Mouse (Mus musculus): ENCODE measurements around the gene Pde1b. TPM values are rescaled to one million over a fixed set of nuclear protein-coding genes. Genes with fewer than 3 reads are reported as not detected.

Gene Pde1b
- polyA plus RNA-seq, 2 experiments = 0.11 to 1.0 TPM

- no peaks in the 10 kb centered on the region for H3K36me3 ChIP-seq (replicated peaks; ENCODE audit: control insufficient read depth, insufficient read depth, low read depth)
- H3K27me3 ChIP-seq (ENCODE audit: control insufficient read depth, insufficient read depth, low read length) = peaks cover 25% of the 10 kb centered on the region
- TF ChIP-seq CTCF (IDR thresholded peaks at IDR 0.05; ENCODE audit: low read depth) (no peak), EP300 (IDR thresholded peaks at IDR 0.05; ENCODE audit: low read depth) (no peak)
- no peaks in the 10 kb centered on the region for H3K4me1 ChIP-seq (replicated peaks; ENCODE audit: control insufficient read depth in 2 of 2, insufficient read depth in 2 of 2, low read length in 1 of 2)
- H3K9me3 ChIP-seq (ENCODE audit: control insufficient read depth, low read length) = no peaks in the 10 kb centered on the region
- 19% methylated on average over 1 of the region's 1 CpGs for WGBS (ENCODE audit: insufficient replicate concordance)
- no peak overlapping the region for H3K27ac ChIP-seq
- no peak overlapping the region for H3K4me3 ChIP-seq (ENCODE audit: insufficient read depth in 1 of 2, low read depth in 2 of 2, low read length in 2 of 2)
- ATAC-seq (ENCODE audit: insufficient read depth) (no peak), DNase-seq (ENCODE audit: low read depth in 3 of 3, low spot score in 3 of 3) (no peak)
- no peak overlapping the region for H3K9ac ChIP-seq (replicated peaks)
- H3K4me2 ChIP-seq (ENCODE audit: low read depth) = no peak overlapping the region
These were observed 37.8 kb downstream of the Pde1b start for GRCm38 (mm10) chr15:103540646-103541045.

GRCm38 (mm10) chr15:103542526-103542925 is 39.7 kb downstream of the Pde1b start:
- DNase-seq (ENCODE audit: low read depth in 3 of 3, low spot score in 3 of 3) = no peak
- Histone ChIP-seq H3K9ac (replicated peaks) (no peak overlapping the region), H3K4me2 (ENCODE audit: low read depth) (no peak overlapping the region), H3K27me3 (ENCODE audit: control insufficient read depth, insufficient read depth, low read length) (peaks cover 14% of the 10 kb centered on the region), H3K27ac (no peak overlapping the region), H3K4me3 (ENCODE audit: insufficient read depth in 1 of 2, low read depth in 2 of 2, low read length in 2 of 2) (no peak overlapping the region), H3K9me3 (ENCODE audit: control insufficient read depth, low read length) (no peaks in the 10 kb centered on the region), H3K36me3 (replicated peaks; ENCODE audit: control insufficient read depth, insufficient read depth, low read depth) (no peaks in the 10 kb centered on the region), H3K4me1 (replicated peaks; ENCODE audit: control insufficient read depth in 2 of 2, insufficient read depth in 2 of 2, low read length in 1 of 2) (no peaks in the 10 kb centered on the region)
- ATAC-seq (ENCODE audit: insufficient read depth) = no peak
- no peak for TF ChIP-seq EP300 (IDR thresholded peaks at IDR 0.05; ENCODE audit: low read depth)
- TF ChIP-seq CTCF (IDR thresholded peaks at IDR 0.05; ENCODE audit: low read depth) = no peak

- ATAC-seq (ENCODE audit: insufficient read depth) (no peak), DNase-seq (ENCODE audit: low read depth in 3 of 3, low spot score in 3 of 3) (no peak)
- H3K36me3 ChIP-seq (replicated peaks; ENCODE audit: control insufficient read depth, insufficient read depth, low read depth) = no peaks in the 10 kb centered on the region
- H3K9ac ChIP-seq (replicated peaks) = no peak overlapping the region
- H3K4me2 ChIP-seq (ENCODE audit: low read depth) = no peak overlapping the region
- TF ChIP-seq EP300 (IDR thresholded peaks at IDR 0.05; ENCODE audit: low read depth) (no peak), CTCF (IDR thresholded peaks at IDR 0.05; ENCODE audit: low read depth) (no peak)
- no peaks in the 10 kb centered on the region for H3K27me3 ChIP-seq (ENCODE audit: control insufficient read depth, insufficient read depth, low read length)
- WGBS (ENCODE audit: insufficient replicate concordance) = 64% methylated on average over 3 of the region's 3 CpGs
- no peaks in the 10 kb centered on the region for H3K4me1 ChIP-seq (replicated peaks; ENCODE audit: control insufficient read depth in 2 of 2, insufficient read depth in 2 of 2, low read length in 1 of 2)
- no peaks in the 10 kb centered on the region for H3K9me3 ChIP-seq (ENCODE audit: control insufficient read depth, low read length)
- H3K4me3 ChIP-seq (ENCODE audit: insufficient read depth in 1 of 2, low read depth in 2 of 2, low read length in 2 of 2) = no peak overlapping the region
- H3K27ac ChIP-seq = no peak overlapping the region
These were observed 45.1 kb downstream of the Pde1b start for GRCm38 (mm10) chr15:103547983-103548382.

GRCm38 (mm10) chr15:103549475-103549874 is 46.6 kb downstream of the Pde1b start:
- Histone ChIP-seq H3K4me2 (ENCODE audit: low read depth) (no peak overlapping the region), H3K27me3 (ENCODE audit: control insufficient read depth, insufficient read depth, low read length) (no peaks in the 10 kb centered on the region), H3K36me3 (replicated peaks; ENCODE audit: control insufficient read depth, insufficient read depth, low read depth) (no peaks in the 10 kb centered on the region), H3K4me3 (ENCODE audit: insufficient read depth in 1 of 2, low read depth in 2 of 2, low read length in 2 of 2) (no peak overlapping the region), H3K4me1 (replicated peaks; ENCODE audit: control insufficient read depth in 2 of 2, insufficient read depth in 2 of 2, low read length in 1 of 2) (no peaks in the 10 kb centered on the region), H3K9ac (replicated peaks) (no peak overlapping the region), H3K27ac (no peak overlapping the region), H3K9me3 (ENCODE audit: control insufficient read depth, low read length) (no peaks in the 10 kb centered on the region)
- 44% methylated on average over 1 of the region's 1 CpGs for WGBS (ENCODE audit: insufficient replicate concordance)
- DNase-seq (ENCODE audit: low read depth in 3 of 3, low spot score in 3 of 3) (no peak), ATAC-seq (ENCODE audit: insufficient read depth) (no peak)
- no peak for TF ChIP-seq CTCF (IDR thresholded peaks at IDR 0.05; ENCODE audit: low read depth)
- TF ChIP-seq EP300 (IDR thresholded peaks at IDR 0.05; ENCODE audit: low read depth) = no peak

GRCm38 (mm10) chr15:103551053-103551452 is 48.2 kb downstream of the Pde1b start:
- H3K27ac ChIP-seq = no peak overlapping the region
- H3K27me3 ChIP-seq (ENCODE audit: control insufficient read depth, insufficient read depth, low read length) = no peaks in the 10 kb centered on the region
- no peak for DNase-seq (ENCODE audit: low read depth in 3 of 3, low spot score in 3 of 3)
- no peak overlapping the region for H3K9ac ChIP-seq (replicated peaks)
- TF ChIP-seq CTCF (IDR thresholded peaks at IDR 0.05; ENCODE audit: low read depth) (no peak), EP300 (IDR thresholded peaks at IDR 0.05; ENCODE audit: low read depth) (no peak)
- 26% methylated on average over 1 of the region's 1 CpGs for WGBS (ENCODE audit: insufficient replicate concordance)
- no peaks in the 10 kb centered on the region for H3K36me3 ChIP-seq (replicated peaks; ENCODE audit: control insufficient read depth, insufficient read depth, low read depth)
- H3K4me3 ChIP-seq (ENCODE audit: insufficient read depth in 1 of 2, low read depth in 2 of 2, low read length in 2 of 2) = no peak overlapping the region
- no peak for ATAC-seq (ENCODE audit: insufficient read depth)
- no peaks in the 10 kb centered on the region for H3K4me1 ChIP-seq (replicated peaks; ENCODE audit: control insufficient read depth in 2 of 2, insufficient read depth in 2 of 2, low read length in 1 of 2)
- H3K4me2 ChIP-seq (ENCODE audit: low read depth) = no peak overlapping the region
- H3K9me3 ChIP-seq (ENCODE audit: control insufficient read depth, low read length) = no peaks in the 10 kb centered on the region
